Mouse (Mus musculus) ES-E14 (cell line): ENCODE measurements around the gene Rassf6. TPM values are rescaled to one million over a fixed set of nuclear protein-coding genes. Genes with fewer than 3 reads are reported as not detected.

ENCODE experiments used
- DNase-seq: peaks from one replicate; pipeline ENCODE4 v3.0.0-alpha.2; 2013; ENCODE audit warnings: low read depth, low spot score
- H3K27ac ChIP-seq: 2 replicates; pipeline ENCODE4 v1.5.1; 2012; ENCODE audit warnings: low read depth, mild to moderate bottlenecking, low read length, moderate library complexity, mixed read lengths; ENCODE audit not compliant: poor library complexity, insufficient read depth, severe bottlenecking
- H3K36me3 ChIP-seq: 2 replicates; pipeline ENCODE4 v1.6.1; 2012; ENCODE audit warnings: mild to moderate bottlenecking, low read length, moderate library complexity, mixed read lengths; ENCODE audit not compliant: control insufficient read depth, poor library complexity, insufficient read depth, severe bottlenecking
- H3K4me1 ChIP-seq, 2 experiments: fragments of 150-350 bp in 1 of 2; sonication (generic) in 1 of 2; 2 replicates each; pipeline ENCODE4 v1.6.1; 2012; ENCODE audit warnings: low read length in 2 of 2, mild to moderate bottlenecking in 1 of 2, mixed read lengths in 1 of 2; ENCODE audit not compliant: control insufficient read depth in 2 of 2, insufficient read depth in 2 of 2, poor library complexity in 1 of 2
- H3K4me3 ChIP-seq, 2 experiments: fragments of 150-350 bp in 1 of 2; sonication (generic) in 1 of 2; 2 replicates each; pipeline ENCODE4 v1.5.1; 2012; ENCODE audit warnings: low read length in 2 of 2, low read depth in 1 of 2, mild to moderate bottlenecking in 1 of 2, mixed read lengths in 1 of 2; ENCODE audit not compliant: insufficient read depth in 1 of 2, poor library complexity in 1 of 2, severe bottlenecking in 1 of 2
- H3K9ac ChIP-seq: 2 replicates; pipeline ENCODE4 v1.6.1; 2012; ENCODE audit warnings: low read depth, mild to moderate bottlenecking, low read length, mixed read lengths; ENCODE audit not compliant: poor library complexity, insufficient read depth, severe bottlenecking
- H3K9me3 ChIP-seq: fragments of 150-350 bp; sonication (generic); 2 replicates; pipeline ENCODE4 v1.6.1; 2012; ENCODE audit warnings: low read depth, mild to moderate bottlenecking, low read length; ENCODE audit not compliant: control insufficient read depth, insufficient read depth
- CHD2 ChIP-seq: IDR thresholded peaks from 2 replicates; pipeline ENCODE4 v1.6.1; 2014; ENCODE audit warnings: mild to moderate bottlenecking, low read depth, low read length, inconsistent platforms
- HCFC1 ChIP-seq: IDR thresholded peaks from 2 replicates; pipeline ENCODE4 v1.6.1; 2012; ENCODE audit warnings: low read length, inconsistent platforms, borderline replicate concordance; ENCODE audit not compliant: insufficient read depth
- MAFK ChIP-seq: IDR thresholded peaks from 2 replicates; pipeline ENCODE4 v1.6.1; 2014; ENCODE audit warnings: mild to moderate bottlenecking, low read depth, low read length, inconsistent platforms; ENCODE audit not compliant: insufficient read depth
- ZC3H11A ChIP-seq: IDR thresholded peaks from 2 replicates; pipeline ENCODE4 v1.6.1; 2012; ENCODE audit warnings: low read depth, mild to moderate bottlenecking, inconsistent platforms, low read length, borderline replicate concordance
- ZNF384 ChIP-seq: IDR thresholded peaks from 2 replicates; pipeline ENCODE4 v1.6.1; 2012; ENCODE audit warnings: low read depth, low read length, inconsistent platforms
- in situ Hi-C, 2 experiments: fragments of 600-800 bp; cut with MboI; formaldehyde crosslinking; loops; one replicate each; pipeline ENCODE4 v1.15.1; 2025; ENCODE audit warnings: low sequenced_read_pairs in 2 of 2, inconsistent platforms in 1 of 2; ENCODE audit not compliant: unreplicated experiment in 2 of 2
- total RNA-seq: library from RNA; depleted of rRNA; stranded (reverse); fragments of 300-350 nt; gene quantifications from 2 replicates; pipeline ENCODE4 v1.2.3, GENCODE M21; 2012

Rassf6 gene
- total RNA-seq, 1 experiment, result 1.7 TPM

- Histone ChIP-seq H3K9ac (no peak overlapping the region), H3K4me3 (peak overlapping the region in 1 of 2 experiments; percentile 37; a peak in 1 of 4 replicates)
These were observed 51.5 kb downstream of the Rassf6 start for GRCm38 (mm10) chr5:90588708-90589595.

DNA sequence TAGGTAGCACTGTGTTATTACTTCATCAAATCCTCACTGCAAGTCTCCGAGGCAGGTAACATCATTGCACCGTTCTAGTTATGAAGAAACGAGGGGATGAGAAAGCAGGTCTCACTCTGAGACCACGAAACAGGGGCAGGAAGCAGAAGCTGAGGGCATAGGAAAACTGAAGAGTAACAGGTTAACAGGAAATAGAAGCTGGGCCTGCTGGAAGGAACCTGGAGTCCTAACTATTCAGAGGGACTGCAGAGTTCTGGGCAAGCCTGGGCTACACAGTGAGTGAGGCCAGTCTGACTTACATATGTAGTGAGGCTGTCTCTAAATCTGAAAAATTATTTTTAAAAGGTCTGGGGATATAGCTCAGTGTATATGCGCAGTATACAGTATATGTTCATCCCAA lies 52.4 kb downstream of the Rassf6 start:
- Histone ChIP-seq H3K9me3 (no peaks in the 10 kb centered on the region), H3K36me3 (no peaks in the 10 kb centered on the region), H3K9ac (no peak overlapping the region), H3K4me3 (no peak overlapping the region), H3K27ac (no peak overlapping the region), H3K4me1 (no peaks in the 10 kb centered on the region)
- no peak for DNase-seq
- in situ Hi-C loops, result loop anchor here in 1 of 2 experiments (25.0 kb wide), 1 partner anchor 376 kb away; the partner anchor contains the start of gene Cox18
- no peak for TF ChIP-seq CHD2
- TF ChIP-seq MAFK, result no peak
- TF ChIP-seq HCFC1, result no peak
- no peak for TF ChIP-seq ZC3H11A
- no peak for TF ChIP-seq ZNF384

More at GRCm38 (mm10) chr5:90588708-90589595, 51.5 kb downstream of the Rassf6 start:
- Histone ChIP-seq H3K9me3 (no peaks in the 10 kb centered on the region), H3K27ac (no peak overlapping the region), H3K36me3 (no peaks in the 10 kb centered on the region), H3K4me1 (no peaks in the 10 kb centered on the region)
- TF ChIP-seq MAFK (no peak), ZNF384 (no peak), CHD2 (no peak), HCFC1 (no peak), ZC3H11A (no peak)
- DNase-seq, result peak; percentile 61
- in situ Hi-C loops, result loop anchor here in 1 of 2 experiments (25.0 kb wide), 1 partner anchor 377 kb away; the partner anchor contains the start of gene Cox18

DNA sequence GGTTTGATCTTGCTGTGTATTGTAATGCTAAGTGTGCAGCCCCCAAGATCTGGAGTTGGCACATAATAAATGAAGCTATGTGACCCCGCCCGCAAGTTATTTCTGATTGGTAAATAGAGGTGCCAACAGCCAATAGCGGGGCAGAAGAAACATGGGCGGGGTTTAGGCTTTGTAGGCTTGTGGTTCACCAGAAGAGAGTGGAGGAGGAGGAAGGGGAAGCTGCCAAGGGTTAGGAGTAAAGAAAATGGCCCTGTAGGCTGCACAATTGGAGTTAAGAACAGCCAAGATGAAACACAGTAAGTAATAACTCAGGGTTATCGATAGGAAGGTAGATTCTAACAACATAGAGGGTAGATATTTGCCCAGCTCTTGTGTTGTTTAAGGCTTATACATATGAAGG lies 53.9 kb downstream of the Rassf6 start:
- H3K4me3 ChIP-seq, result no peak overlapping the region
- H3K9ac ChIP-seq, result no peak overlapping the region
- H3K27ac ChIP-seq, result no peak overlapping the region
- TF ChIP-seq ZC3H11A, result no peak
- no peak for TF ChIP-seq HCFC1
- no peak for TF ChIP-seq MAFK
- no peak for TF ChIP-seq CHD2
- no peak for TF ChIP-seq ZNF384
- in situ Hi-C loops, result loop anchor here in 1 of 2 experiments (25.0 kb wide), 1 partner anchor 374 kb away; the partner anchor contains the start of gene Cox18
- DNase-seq, result no peak
- no peaks in the 10 kb centered on the region for H3K36me3 ChIP-seq
- no peaks in the 10 kb centered on the region for H3K4me1 ChIP-seq
- H3K9me3 ChIP-seq, result no peaks in the 10 kb centered on the region

DNA sequence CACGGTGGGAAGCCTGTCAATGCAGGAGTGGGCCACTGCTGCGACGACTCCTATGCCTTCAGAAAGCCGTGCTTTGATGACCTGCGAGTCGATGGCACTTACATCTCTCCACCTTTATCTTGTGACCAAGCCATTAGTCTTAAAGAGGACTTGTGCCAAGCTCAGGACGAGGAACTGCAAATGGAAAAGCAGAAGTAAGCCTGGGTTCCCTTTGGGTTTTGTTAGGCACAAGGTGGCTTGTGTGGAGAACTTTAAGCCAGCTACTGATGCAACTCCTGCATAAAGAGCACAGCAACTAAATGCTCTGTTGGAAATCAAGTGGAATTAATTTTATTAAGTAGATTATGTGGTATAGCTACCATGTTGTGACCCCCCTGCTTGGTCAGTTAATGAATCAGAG lies 55.7 kb downstream of the Rassf6 start:
- DNase-seq, result no peak
- Histone ChIP-seq H3K36me3 (no peaks in the 10 kb centered on the region), H3K9me3 (no peaks in the 10 kb centered on the region), H3K9ac (no peak overlapping the region), H3K27ac (no peak overlapping the region), H3K4me1 (no peaks in the 10 kb centered on the region), H3K4me3 (no peak overlapping the region)
- TF ChIP-seq MAFK, result no peak
- no peak for TF ChIP-seq HCFC1
- no peak for TF ChIP-seq ZC3H11A
- TF ChIP-seq CHD2, result no peak
- no peak for TF ChIP-seq ZNF384
- in situ Hi-C loops, result loop anchor here in 1 of 2 experiments (25.0 kb wide), 1 partner anchor 372 kb away; the partner anchor contains the start of gene Cox18
